ENCODE assay signal across 7 mouse cellular contexts in genomic region chr3:89998612-89999054, GRCm38 (mm10). TPM values are rescaled to one million over a fixed set of nuclear protein-coding genes. Genes with fewer than 3 reads are reported as not detected.
DNase-seq lines count a peak whose midpoint lies in the region; ATAC-seq lines count a peak whose summit lies in the region.

Gene Hax1, minus strand, starts transcription at chr3:89998780.

- H3K27me3 ChIP-seq in intestine, embryonic 16.5 days (replicated peaks; ENCODE audit: control insufficient read depth, insufficient read depth, low read length): no peaks in the 10 kb centered on the region
- H3K27me3 ChIP-seq in midbrain, embryonic 11.5 days (ENCODE audit: control insufficient read depth, insufficient read depth, low read length): no peaks in the 10 kb centered on the region

- peak within 1 kb of the TSS; percentile 84 for H3K9ac ChIP-seq in intestine, embryonic 16.5 days (ENCODE audit: low read depth, low read length)
- peak within 1 kb of the TSS; percentile 83 for H3K9ac ChIP-seq in midbrain, embryonic 11.5 days (ENCODE audit: low read length)

- H3K27ac ChIP-seq in intestine, embryonic 16.5 days (ENCODE audit: low read length): peak within 1 kb of the TSS; percentile 92
- H3K27ac ChIP-seq in midbrain, embryonic 11.5 days (ENCODE audit: low read depth, low read length): peak within 1 kb of the TSS; percentile 46

- peak; percentile 95 for ATAC-seq in intestine, embryonic 16.5 days
- peak; percentile 93 for ATAC-seq in midbrain, embryonic 11.5 days (ENCODE audit: low FRiP score)

- peaks cover 5% of the 10 kb centered on the region; the same call in 1 of the 2 replicates for H3K4me1 ChIP-seq in intestine, embryonic 16.5 days (ENCODE audit: control insufficient read depth, insufficient read depth, low read length)
- no peaks in the 10 kb centered on the region; the same call in 1 of the 2 replicates for H3K4me1 ChIP-seq in midbrain, embryonic 11.5 days (ENCODE audit: control insufficient read depth, insufficient read depth, low read length)

- H3K4me3 ChIP-seq in intestine, embryonic 16.5 days (ENCODE audit: low read length): peak within 1 kb of the TSS; percentile 74
- peak within 1 kb of the TSS; percentile 71 for H3K4me3 ChIP-seq in midbrain, embryonic 11.5 days (ENCODE audit: low read depth, low read length)

- under 1% methylated on average over 26 of the region's 26 CpGs for WGBS in intestine, embryonic 16.5 days
- under 1% methylated on average over 26 of the region's 26 CpGs for WGBS in midbrain, embryonic 11.5 days

- DNase-seq in adrenal gland, adult 8-10 months: peak; percentile 88
- DNase-seq in embryo, embryonic 9.5 days (ENCODE audit: extremely low spot score): peak; percentile 94
- peak; percentile 73 to 94 for DNase-seq in gastrocnemius, postnatal 4 days (ENCODE audit: low spot score in 2 of 2)
- DNase-seq in left cerebral cortex, postnatal 36 days (ENCODE audit: low spot score in 2 of 2): peak; percentile 93 to 95
- peak; percentile 100 for DNase-seq in midbrain, embryonic 11.5 days (ENCODE audit: low spot score, missing footprints)
- peak; percentile 91 for DNase-seq in skeletal muscle tissue, adult 2 months (ENCODE audit: low read depth, low spot score)

- intact Hi-C loops in left cerebral cortex, postnatal 36 days (cut with DNase I): loop anchor here (5.0 kb wide), 1 partner anchor 36 kb away; the partner anchor contains the start of gene Atp8b2

- H3K9me3 ChIP-seq in intestine, embryonic 16.5 days (ENCODE audit: control insufficient read depth, low read length): no peaks in the 10 kb centered on the region
- no peaks in the 10 kb centered on the region for H3K9me3 ChIP-seq in midbrain, embryonic 11.5 days (ENCODE audit: control insufficient read depth, low read length)

- peak within 1 kb of the TSS; percentile 62 for H3K4me2 ChIP-seq in intestine, embryonic 16.5 days (ENCODE audit: low read depth, low read length)
- H3K4me2 ChIP-seq in midbrain, embryonic 11.5 days: peak within 1 kb of the TSS; percentile 73

- peaks cover 5% of the 10 kb centered on the region; the same call in 1 of the 2 replicates for H3K36me3 ChIP-seq in intestine, embryonic 16.5 days (ENCODE audit: control insufficient read depth, insufficient read depth, low read length)
- H3K36me3 ChIP-seq in midbrain, embryonic 11.5 days (ENCODE audit: control insufficient read depth, insufficient read depth, low read length): peaks cover 4% of the 10 kb centered on the region; the same call in 1 of the 2 replicates

RNA-seq across cellular contexts. Expression of gene Hax1, which starts in this region (rescaled TPM):
- 100 to 1,000 TPM; 131 to 171 (median 149) TPM for total RNA-seq in adrenal gland, adult 8-10 months (2022)
- 10 to 100 TPM; 57.0 to 57.6 TPM for total RNA-seq in gastrocnemius, postnatal 4 days (2021)
- polyA plus RNA-seq in intestine, embryonic 16.5 days (2015; fragmentation: Nextera tagmentation; extraction: Ambion mirVana): 124 and 135 TPM in 2 replicates
- total RNA-seq in left cerebral cortex, postnatal 36 days (2021): 10 to 100 TPM; 79.4 to 87.6 TPM
- polyA plus RNA-seq in midbrain, embryonic 11.5 days (2014; fragmentation: Nextera tagmentation; extraction: Ambion mirVana): 173 and 176 TPM in 2 replicates

Comparison
In these comparisons a context has a peak if more than half of its experiments do, and no peak if none do; other contexts are left out.
1. Peak in every context shown above with its lines: DNase-seq, ATAC-seq, H3K4me3 ChIP-seq and H3K27ac ChIP-seq.